Mouse (Mus musculus) neural tube, postnatal 0 days (tissue): ENCODE data around the gene Ptbp3. TPM values are rescaled to one million over a fixed set of nuclear protein-coding genes. Genes with fewer than 3 reads are reported as not detected.

Experiments
- polyA plus RNA-seq: library from polyadenylated mRNA; unstranded; fragments of >200 nt; fragmentation: Nextera tagmentation; extraction: Ambion mirVana; gene quantifications from 2 replicates; pipeline ENCODE4 v1.2.1, GENCODE M21; 2015

Ptbp3 gene
- 12.3 and 12.5 TPM in 2 replicates for polyA plus RNA-seq

DNA sequence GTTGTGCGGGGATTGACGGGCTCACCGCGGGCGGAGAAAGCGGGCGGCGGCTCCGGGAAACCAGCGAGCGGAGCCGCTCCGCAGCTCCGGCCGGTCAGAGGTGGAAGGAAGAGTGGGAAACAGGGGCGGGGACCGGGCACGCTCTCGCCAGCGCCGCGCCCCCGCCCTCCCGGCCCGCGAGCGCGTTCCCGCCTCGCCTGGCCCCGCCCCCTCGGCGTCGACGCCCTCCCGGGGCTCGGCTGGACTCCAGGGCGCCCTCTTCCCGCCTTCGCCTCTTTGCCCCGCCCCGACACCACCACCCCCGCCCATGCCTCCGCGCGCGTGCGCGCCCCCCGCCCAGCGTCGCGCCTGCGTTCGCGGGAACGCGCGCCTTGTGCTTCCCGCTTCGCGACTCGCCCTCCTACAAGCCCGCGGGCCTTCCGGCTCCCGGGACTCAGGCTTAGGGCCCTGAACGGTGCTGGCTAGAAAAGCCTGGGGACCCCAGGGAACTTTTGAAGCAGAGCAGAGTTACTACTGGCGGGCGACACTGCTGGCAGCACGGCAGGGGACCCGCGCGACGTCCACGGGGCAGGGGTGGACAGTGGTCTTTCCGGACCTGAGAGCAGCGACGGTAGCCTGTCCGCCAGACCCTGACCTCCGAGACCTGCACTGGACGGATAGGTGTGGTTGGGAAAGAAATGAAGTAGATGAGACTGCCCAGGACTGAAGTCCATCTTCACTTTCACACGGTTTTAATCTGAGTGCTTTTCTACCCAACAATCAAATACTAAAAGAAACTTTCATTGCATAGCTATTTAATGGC, at the start of gene Ptbp3:
Gene Ptbp3, minus strand, starts transcription at position 190 of the 802 bp plus-strand sequence.

DNA sequence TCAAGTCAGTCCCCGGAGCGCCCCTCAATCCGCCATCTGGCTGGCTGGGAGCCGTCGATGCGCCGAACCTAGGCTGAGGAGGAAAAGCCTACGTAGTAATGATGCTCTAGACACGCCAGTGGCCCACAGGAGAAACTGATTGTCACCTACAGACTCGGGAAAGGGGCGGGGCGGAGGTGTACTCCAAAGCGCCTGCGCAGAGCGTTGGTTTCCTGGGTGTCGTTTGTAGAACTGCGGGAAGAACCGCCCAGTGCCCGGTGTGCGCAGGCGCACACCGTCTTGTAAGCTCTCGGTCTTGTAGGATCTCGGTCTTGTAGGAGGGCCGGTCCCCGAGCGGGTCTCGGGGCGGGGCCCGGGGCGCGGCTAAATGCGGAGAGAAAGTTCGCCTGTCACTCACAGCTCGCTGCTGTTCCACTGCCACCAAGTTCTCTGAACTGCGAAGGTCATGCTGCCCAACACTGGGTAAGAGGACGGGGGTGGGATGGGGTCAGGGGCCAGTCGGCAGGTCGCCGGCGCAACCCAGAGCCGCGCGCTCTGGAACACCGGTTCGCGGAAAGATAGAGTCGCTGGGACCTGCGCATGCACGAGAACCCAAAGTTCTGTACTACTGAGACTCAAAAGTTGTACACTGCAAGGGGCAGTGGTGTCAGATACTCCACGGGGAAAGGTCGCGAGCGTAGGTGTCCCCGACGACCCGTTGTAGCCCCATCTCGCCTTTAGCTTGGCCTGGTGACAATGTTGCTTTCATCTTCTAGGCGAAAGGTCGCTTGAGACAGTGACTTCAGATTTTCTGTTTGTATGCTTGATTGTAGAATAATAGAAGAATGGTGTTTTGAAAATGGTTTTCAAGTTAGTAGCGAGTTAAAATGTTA, 32.4 kb upstream of the Ptbp3 start, which contains the start of gene Hsdl2:
Gene Hsdl2, plus strand, starts transcription at position 250 of the 872 bp plus-strand sequence.

DNA sequence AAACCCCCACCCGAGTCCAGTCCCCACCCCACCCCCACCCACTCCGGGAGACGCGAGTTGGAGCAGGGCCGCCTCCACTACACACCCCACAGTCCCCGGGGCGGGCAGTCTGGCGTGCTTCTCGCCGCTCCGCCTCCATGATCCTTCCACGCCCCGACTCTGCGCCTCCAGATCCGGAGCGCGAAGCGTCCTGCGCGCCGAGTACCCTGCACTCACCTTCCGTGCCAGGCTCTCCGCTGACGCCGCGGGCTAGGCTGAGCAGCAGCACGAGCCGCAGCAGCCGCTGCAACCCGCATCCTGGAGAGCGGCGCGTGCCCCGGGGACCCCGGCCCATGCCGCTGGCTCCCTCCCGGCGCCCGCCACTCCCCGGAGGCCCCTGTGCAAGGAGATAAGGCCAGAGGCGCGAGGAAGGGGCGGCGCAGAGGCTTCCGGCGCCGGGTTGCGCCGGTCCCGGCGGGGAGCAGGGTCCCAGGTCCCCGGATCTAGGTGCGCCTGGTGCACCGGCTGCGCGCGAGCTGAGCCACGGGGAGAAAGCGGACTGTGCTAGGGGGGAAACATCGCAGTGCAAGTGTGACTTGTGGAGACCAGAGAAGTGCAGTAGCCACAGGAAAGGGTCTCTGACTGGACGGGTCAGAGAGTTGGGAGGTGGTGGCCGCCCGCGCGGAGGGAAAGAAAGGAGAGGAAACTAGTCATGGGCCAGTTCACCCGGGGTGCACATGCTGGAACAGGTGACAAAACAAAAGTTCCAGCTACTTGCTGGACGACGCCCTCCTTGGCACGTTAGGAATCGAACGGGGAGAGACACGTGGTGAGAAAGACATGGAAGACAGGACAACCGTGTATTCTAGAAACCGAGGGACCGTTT, 110.9 kb downstream of the Ptbp3 start, which contains the start of gene Susd1:
Gene Susd1, minus strand, starts transcription at position 644 of the 865 bp plus-strand sequence.

Other genes with a start within 250 kb of the Ptbp3 start
- gene Susd1, start 110.7 kb downstream of the Ptbp3 start, polyA plus RNA-seq: 2.9 and 3.7 TPM in 2 replicates
- 54.4 and 56.3 TPM in 2 replicates for gene Hsdl2, start 32.2 kb upstream of the Ptbp3 start, polyA plus RNA-seq
- gene E130308A19Rik, start 76.8 kb upstream of the Ptbp3 start, polyA plus RNA-seq: 29.6 and 33.1 TPM in 2 replicates